Mouse (Mus musculus): Measurements from ENCODE around the gene Cd52.

Cd52 gene

DNA sequence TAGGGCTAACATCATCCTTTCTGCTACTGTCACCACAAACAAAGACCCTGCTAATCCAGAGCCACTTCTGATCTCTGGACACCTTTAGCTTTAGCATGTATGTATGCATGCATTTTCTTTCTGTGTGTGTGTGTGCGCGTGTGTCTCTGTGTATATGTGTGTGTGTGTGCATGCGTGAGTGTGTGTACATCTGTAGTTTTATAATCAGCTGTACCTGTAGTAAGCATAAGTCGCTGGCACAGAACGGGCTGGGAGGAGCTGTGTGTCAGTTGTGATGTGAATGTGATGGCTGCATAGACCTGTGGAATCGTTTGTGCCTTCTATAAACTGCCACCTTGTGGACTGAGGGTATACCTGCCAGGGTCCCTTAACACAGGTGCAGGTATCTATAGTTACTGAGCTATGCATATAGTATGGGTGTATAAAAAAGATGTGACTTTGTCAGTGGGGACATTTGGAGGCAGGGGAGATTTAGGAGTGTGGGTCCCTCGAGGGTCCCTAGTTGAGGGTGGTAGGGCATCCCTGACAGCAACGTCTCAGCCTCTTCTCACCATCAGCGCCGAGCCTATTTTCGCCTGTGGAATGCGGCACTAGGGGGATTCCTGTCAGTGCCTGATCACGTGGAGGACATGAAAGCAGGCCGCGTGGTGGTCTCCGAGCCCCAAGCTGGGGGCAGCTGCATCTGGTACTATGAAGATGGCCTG lies 4.2 kb downstream of the Cd52 start:
- DNase-seq, result no peak

DNA sequence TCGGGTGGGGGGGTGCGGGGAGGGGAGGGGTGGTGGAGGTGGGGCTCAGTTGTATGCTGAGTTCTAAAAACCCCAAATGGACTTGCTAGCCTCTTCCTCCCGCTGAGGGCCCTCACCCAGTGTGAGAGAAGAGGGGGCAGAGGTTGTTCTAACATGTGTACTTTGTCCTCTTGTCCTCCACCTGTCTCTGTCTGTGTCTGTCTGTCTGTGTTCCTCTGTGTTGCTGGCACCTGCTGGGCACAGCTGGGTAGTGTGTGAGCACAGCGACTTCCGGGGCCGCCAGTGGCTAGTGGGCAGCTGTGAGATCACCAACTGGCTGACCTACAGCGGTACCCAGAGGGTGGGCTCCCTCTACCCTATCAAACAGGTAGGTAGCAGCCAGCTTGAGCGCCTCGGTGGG lies 5.9 kb downstream of the Cd52 start:
- no peak for DNase-seq

DNA sequence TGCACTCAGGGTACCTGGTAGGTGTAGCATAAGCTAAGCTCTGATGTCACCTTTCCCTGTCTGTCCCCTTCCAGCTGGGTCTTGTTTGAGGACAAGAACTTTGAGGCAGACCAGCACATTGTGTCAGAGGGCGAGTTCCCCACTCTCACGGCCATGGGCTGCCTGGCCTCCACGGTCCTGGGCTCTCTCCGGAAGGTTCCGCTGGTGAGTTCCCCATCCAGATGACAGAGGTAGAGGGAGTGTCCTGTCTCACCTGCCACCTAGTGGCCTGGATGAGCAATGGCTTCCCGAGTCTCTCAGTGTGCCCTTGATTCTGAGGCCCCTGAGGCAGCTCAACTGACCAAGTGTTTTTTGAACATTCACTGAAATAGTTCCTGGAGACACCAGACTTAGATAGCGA lies 7.5 kb downstream of the Cd52 start:
- peak; percentile 48 to 56 for DNase-seq

DNA sequence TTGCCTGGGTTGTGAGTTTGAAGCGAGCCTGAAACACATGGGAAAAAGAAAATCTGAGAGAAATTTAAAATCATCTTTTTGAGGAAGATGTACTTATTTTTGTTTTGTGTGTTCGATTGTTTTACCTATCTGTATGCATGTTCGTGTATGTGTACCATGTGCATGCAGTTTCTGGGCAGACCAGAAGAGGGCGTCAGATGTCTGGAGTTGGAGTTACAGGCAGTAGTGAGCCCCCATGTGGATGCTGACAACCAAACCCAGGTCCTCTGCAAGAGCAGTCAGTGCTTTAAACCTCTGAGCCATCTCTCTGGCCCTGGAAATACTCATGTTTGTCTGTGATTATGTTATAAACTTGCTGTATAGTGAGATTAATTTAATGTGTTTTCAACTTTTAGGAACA lies 9.9 kb downstream of the Cd52 start:
- no peak for DNase-seq

DNA sequence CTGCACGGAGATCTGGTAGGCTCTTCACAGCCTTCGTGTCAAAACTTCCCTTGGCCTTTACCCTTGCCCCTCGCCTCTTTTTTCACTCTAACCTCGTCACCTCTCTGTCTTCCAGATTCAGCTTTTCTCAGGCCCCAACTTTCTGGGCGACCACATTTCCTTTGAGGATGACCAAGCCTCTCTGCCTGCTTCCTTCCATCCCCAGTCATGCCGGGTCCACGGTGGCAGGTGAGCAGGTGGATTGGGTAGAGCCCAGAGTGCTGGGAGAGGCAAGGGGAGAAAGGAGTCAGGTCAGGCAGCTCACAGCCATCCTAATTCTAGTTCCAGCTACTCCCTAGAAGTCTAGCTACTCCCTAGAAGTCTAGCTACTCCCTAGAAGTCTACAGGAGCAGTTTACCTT lies 12.4 kb downstream of the Cd52 start:
- DNase-seq, result no peak

DNA sequence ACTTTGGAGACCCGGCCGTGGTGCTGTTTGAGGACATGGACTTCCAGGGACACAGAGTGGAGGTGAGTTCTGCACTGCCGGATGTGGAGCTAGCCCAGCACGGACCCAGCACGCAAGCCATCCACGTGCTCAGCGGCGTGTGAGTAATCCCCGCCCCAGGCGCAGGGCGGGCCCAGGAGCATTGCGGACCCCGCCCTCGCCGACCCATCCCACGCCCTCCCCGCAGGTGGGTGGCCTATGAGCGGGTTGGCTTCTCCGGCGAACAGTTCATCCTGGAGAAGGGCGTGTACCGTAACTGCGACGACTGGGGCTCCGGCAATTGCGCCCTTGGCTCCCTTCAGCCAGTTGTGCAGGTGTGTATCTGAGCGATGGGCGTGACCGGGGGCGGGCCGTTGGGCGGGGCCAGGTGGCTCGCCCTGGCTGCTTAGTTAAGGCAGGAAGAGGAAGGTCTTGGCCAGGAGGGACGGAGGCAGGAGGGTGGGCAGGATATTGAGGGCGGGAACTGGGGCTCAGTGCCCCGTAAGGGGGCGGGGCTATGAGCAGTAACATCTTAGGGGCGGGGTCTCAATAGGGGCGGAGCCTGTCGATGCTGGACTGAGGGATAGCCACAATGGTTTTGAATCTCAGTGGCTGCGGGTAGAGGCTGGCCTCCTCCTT lies 13.0 kb downstream of the Cd52 start:
- peak; percentile 87 to 90 for DNase-seq

DNA sequence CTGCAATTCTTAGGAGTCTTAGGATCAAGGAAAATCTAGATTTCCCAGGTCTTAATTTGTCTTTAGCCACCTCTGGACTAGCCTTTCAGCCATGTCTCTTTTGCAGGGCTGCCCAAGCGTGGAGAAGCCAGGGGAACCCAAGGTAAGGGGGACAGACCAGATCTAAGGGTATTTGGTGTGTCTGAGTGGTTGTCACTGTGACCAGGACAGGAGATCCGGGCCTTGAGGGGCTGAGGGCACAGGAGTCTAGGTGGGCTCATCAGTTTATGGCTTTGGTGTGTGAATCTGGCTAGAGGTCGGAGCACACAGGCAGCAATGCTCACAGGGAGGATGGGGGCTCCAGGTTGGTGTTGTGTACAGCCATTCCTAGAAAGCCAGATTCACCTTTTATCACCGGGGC lies 14.2 kb downstream of the Cd52 start:
- DNase-seq, result no peak

DNA sequence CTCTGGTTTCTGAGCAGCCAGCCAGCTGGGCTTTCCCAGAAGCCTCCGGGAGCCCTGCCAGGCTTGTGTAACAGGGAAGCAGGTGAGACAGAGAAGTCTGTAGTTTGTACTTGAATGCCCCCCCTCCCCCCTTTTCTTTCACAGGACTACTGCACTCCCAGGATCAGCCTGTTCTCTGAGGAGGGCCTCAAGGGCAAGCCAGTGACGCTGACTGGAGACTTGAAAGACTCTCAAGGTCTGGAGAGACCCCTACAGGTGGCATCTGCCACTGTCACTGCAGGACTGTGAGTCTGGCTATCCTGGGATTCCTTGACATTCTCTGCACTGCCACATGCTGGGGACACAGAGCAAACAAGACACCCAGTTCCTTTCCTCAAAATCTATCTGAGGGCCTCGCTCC lies 16.2 kb downstream of the Cd52 start:
- peak; percentile 57 to 69 for DNase-seq

DNA sequence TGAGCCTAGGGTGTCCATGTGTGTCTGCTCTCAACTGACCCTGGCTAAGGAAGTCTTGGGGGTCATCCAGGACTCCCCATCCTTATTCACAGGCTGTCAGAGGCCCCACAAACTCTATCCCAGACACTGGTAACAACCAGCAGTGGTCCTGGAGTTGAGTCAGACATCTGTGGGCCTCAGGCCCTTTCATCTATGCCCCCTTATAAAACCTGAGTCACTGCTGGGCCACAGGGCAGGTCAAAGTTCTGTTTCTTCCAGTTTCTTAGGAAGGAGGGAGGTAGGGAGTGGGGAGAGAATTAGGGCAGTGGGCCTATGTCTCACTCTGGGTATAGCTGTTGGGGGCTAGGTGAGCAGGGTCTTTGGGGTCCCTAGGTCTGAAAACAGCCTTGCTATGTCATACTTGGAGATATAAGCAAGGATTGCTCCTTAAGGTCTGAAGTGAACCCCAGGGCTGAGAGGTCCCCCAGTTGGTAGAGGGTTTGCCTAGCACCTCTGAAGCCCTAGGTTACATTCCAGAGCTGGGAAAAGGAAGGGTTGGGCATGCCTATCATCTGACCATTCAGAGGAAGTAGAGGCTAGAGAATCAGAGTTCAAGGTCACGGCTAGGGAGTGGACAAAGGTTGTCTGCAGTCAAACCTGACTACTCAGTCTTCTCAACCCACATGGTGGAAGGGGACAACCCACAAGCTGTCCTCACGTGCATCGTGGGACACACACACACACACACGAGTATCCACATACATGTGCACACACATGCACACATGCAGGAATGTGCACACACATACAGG lies 25.9 kb downstream of the Cd52 start:
- DNase-seq, result no peak

DNA sequence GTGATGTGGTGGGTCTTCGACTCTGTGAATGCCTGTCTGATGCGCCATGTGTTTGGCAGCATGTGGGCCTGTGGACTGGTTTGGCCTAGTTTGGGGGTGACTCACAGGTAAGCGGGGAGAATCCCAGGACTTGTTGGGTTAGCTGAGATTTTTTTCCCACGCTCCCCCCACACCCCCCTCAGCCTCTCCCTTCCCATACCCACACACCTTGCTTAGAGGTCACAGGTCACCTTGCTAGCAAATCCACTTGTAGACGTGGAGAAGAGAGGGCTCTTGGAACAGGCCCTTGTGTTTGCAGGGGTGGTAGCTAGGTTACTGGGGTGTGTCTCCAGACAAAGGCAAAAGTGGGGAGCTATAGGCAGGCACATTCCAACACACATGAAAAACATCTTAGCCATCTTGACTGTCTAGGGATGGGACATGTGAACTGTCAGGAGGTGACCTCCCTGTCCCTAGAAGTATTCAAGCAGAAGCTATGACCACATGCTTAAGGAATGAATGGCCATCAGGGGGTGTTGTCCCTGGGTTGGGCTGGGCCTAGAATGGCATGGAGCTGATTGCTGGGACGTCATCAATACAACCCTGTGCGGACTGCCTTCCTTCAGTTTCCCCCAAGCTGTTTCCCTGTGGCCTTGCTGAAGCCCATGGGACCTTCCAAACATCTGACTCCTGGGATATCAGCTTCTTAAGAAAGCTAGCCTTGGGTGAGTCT lies 26.9 kb downstream of the Cd52 start:
- DNase-seq, result no peak

DNA sequence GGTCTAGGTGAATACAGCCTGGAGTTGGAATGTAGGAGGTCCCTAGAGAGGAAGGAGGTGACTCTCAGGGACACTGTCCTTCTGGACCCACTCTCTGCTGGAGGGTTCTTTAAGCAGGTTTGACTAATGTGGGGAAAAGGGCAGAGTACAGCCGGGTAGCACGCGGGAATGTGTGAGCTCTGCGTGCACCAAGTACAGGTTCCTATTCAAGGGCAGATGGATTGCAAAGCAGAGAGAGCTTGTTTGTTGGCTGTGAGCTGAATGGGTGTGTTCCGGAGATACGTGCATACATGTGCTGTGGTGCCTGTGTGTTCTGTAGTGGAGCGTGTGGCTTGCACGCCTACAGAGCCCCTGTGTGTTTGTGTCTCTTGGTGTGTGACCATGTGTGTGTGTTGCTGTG lies 27.5 kb downstream of the Cd52 start:
- no peak for DNase-seq

DNA sequence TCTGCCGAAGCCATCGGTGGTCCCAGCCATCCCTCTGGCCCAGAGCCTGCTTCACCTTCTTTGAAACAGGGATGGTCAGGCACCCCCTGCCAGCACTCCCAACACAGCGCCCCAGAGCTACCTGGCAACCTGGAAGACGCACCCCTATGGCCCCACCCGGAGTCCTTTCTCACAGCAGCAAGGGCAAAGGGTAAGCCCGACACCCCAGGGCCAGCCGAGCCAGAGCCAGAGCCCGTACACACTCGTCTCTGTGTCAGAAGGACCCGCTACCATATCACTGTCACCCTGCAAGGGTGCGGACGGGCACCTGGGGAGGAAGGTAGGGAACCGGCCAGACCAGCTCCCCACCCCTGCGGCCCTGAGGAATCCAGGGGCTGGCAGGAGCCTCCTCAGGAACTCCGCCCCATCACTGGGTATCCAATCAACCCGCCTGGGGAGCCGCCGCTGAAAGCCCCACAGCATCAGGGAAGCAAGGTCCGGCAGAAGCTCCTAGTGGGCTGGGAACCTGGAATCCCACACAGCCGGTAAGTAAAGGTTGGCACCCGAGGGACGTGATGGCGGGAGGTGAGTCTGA lies 29.4 kb downstream of the Cd52 start:
- DNase-seq, result no peak

DNA sequence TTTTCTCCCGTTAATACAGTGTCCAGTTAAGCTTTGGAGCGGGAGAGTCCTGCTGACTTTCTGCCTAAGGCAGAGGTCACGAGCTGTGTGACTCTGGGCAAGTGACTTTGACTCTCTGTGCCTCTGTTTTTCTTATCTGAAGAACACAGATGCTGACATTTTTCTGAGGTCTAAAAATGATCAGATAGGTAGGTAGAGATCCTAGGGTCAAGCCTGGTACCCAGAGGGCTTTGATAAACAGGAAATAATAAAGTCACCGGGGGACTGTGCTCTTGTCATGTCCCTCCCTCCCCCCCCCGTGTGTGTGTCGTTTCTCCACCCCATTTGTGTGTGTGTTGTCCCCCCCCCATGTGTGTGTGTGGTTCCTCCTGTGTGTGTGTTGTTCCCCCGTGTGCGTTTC lies 32.3 kb downstream of the Cd52 start:
- no peak for DNase-seq

DNA sequence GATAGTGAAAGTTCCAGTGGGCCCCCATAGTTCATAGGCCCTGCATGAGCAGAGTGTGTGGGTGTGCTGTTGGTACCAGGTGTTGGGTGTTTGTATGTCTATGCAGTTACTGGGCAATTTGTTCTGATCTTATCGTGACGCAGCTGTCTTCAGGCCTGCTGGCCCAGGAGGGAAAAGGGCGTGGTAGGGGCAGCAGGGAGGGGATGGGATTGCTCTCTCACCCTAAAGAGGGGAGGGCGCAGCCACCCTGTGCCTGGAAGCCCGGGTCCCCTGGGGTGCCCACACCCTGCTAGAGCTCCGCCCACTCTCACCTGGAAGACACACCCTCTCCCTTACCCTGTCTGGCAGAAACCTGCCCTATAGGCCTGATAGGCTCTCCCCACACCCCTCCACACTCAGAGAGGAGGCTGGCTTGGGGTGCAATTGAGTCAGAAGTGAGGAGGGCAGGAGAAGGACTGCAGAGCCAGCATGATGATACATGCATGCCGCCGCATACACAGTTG lies 32.9 kb downstream of the Cd52 start:
- peak; percentile 45 to 72 for DNase-seq

DNA sequence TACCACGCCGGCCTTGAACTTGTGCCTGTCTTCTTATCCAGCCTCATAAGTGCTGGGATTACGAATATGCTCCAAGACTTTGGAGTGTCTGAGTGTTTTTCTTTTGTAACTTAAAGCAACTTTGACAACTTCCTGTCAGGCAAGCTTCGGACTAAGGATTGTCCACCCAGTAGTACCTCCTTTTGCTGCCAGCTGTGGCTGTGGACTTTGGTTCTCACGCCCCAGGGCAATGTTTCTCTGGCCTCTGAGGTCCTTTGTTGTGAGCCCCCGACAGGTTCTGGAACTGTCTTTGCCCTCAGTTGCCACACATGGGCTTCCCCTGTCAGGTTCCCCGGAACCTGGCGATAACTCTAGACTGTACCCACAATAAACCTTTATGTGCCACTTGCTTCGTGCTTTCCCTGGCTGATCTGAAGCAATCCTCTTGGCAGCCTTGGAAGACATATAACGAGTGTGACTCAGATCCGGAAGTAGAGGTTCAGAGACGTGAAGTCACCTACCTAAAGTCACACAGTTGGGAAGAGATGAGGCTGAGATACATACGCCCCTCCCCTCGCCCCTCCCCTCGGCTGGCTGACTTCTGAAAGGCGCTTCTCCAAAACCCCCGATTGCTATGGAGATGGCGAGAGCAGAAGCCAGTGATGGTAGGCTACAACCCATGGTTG lies 33.6 kb downstream of the Cd52 start:
- DNase-seq, result peak; percentile 70 to 76

DNA sequence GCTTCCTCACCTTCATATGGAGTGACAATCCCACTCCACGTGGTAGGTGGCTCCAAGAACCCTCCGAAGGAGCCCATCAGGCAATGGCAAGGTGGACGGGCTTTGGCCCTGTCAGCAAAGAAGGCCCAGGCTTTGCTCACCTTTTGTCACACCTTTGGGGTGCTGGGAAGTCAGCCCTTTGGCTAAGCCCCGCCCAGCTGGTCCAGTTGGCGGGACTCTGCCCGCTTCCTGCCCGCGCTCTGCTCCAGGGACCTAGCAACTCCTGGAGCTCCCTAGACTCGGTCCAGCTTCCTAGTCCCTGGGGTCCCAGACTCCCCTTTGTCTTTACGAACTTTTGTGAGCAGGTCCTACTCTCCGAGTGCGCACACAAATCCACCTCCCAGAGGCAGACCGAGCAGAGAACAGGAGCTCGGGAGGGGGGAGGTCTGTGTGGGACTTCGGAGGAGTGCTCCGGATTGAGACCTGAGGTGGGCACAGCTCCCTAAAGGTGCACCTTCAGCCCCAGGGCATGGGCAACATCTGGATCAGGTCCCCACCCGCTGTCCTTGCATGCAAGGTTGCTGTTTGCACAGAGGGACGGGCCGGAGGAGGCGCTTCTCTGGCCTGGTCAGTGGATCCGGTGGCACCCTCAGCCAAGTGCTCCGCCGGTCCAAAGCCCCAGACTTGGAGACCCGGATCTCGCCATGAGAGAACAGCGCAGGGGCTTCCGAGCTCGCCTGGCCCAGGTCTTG lies 34.6 kb downstream of the Cd52 start, which contains the start of gene Crybg2:
Gene Crybg2, plus strand, starts transcription at position 681 of the 731 bp plus-strand sequence.
- DNase-seq, result no peak

DNA sequence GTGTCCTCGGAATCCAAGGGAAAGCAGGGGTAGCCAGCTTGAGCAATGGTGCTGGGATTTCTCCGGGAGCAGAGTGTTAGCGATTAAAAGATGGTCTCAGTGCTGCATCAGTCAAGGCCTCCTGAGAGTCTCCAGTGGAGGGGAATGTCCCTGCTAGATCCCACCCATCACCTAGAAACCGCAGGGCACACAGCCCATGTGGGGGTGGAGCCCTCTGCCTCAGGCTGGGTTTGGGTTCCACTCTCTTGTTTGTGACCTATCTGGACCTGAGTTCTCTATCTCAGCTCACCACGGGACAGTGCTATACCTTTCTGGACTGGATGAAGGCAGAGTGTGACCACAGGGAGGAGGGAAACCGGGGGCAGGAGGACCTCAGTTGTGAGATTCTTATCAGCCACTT lies 36.0 kb downstream of the Cd52 start:
- no peak for DNase-seq

DNA sequence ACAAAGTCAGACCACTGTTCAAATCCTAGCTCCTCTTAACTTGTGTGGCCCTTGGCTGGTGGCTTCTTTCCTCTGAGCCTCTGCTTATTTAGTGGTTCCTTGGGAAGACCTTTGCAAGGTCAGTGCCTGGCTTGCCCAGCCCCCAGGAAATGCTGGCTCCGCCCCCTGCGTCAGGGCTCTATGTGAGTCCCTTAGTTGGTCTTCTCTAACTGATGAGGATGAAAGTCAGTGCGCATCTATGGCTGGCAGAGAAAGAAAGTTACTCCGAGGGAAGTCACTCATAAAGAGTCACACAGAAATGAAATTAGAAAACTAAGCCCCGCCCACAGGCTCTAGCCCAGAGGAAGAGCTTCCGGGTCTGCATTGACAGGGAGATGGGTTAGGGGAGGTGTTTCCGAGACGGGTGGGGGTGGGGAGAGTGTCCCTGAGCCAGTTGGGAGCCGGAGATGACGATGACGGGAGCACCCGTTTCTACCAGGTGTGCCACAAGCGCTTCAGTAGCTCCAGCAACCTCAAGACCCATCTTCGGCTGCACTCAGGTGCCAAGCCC lies 36.6 kb downstream of the Cd52 start:
- DNase-seq, result peak; percentile 44 to 46

DNA sequence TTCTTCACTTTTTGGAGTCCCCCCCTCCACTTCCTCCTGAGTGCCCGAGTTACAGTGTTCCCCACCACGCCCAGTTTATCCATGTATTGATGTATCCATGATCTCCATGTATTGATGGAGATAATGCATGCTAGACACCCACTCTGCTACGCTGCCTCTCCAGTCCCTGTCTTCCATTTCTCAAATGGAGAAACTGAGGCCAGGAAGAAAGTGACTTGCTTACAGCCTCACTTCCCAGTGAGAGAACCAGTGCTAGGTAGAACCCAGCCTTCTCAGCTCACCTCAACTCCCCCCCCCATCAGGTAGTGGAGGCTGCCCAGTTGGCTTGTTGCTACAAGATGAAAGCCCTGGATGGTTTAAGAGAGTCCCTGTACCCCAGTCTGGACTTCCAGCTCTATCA lies 41.3 kb downstream of the Cd52 start, which contains the start of gene Zfp683:
Gene Zfp683, plus strand, starts transcription at position 301 of the 400 bp plus-strand sequence.
- DNase-seq, result no peak

DNA sequence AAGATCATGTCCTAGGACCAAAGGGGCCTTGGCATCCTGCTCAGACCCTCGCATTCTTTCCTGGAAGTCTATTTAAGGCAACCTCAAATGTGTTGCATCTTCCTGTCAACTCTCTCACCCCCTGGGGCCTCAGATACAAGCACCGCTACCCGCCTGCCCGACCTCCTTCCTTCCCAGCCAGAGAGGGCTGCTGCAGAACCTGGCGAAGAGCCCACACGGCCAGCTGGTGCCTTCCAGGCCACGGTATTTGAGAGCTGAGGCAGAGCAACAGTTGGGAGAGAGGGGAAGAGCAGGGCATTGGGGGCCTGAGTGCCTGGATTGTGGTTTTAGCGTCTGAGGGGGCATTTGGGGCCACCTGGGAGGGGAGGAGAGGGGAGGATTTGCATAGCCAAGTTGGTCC lies 42.3 kb downstream of the Cd52 start:
- peak; percentile 16 to 37 for DNase-seq

DNA sequence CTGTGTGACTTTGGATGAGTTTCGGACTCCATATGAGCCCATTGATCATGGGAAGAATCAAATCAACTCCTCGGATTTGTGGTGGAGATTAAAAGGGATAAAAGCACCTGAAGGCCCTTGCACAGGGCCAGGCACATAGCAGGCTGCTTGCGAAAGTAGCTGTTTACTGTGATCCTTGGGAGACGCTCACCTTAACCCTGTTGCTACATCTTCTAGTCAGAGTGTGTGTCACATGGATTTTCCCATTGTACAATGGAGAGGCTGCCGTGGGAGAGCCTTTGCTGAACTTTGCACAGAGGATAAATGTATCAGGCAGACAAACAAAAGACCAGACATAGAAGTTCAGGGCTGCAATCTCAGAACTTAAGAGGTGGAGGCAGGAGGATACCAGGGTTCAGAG lies 43.0 kb downstream of the Cd52 start:
- DNase-seq, result no peak
